Mouse (Mus musculus) kidney, adult 9 months (tissue): ENCODE data around the gene Zfp428.

ENCODE experiments used
- DNase-seq: peaks from one replicate; pipeline ENCODE4 v3.0.0; 2022

Gene Zfp428

GRCm38 (mm10) chr7:24561450-24561849 lies 54.6 kb downstream of the Zfp428 start:
- DNase-seq: no peak

GRCm38 (mm10) chr7:24563191-24563836 lies 56.5 kb downstream of the Zfp428 start:
- no peak for DNase-seq

GRCm38 (mm10) chr7:24563837-24564206 lies 57.0 kb downstream of the Zfp428 start:
- DNase-seq: no peak

DNA sequence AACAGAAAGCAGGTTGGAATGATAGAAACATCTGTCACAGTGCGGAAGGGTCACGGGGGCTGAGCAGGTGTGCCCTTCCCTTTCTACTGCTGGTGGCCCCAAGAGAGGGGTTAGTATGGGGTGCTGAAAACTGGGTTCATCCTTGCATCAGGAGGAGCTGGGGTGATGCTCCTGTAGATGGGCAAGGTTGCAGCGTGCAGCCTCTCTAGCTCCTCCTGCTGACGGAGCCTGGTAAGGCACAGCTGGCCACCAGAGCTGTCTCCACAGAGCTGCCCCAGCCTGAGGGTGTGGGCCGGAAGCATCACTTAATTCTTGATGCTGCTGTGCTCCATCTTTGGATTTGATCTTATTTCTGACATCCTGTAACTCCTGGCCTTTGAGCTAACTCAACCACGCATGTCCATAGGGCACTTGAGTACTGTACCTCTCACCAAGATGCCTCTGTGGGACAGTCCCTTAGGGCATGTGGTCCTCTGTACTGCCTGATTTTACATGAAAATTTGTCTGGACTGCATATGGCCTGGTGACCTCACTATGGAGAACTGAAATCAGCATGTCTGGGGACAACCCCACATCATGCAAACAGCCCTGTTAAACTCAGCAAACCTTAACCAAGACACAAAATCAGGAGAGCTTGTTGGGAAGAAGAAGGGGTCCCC lies 57.9 kb downstream of the Zfp428 start:
- DNase-seq: peak; percentile 82
